Mouse (Mus musculus) MEL (cell line): ENCODE measurements around the gene Fktn.
"Not testable (repeated sequence)": the region's sequence is repeated elsewhere in the genome, so short reads cannot be mapped to it uniquely, and the experiment has no call there.

Source experiments
- E2F4 ChIP-seq: IDR thresholded peaks from 2 replicates; pipeline ENCODE4 v1.6.1; 2011; ENCODE audit warnings: low read depth, low read length, improper control_type of control experiment, borderline replicate concordance
- GABPA ChIP-seq: IDR thresholded peaks from 2 replicates; pipeline ENCODE4 v1.6.1; 2012; ENCODE audit warnings: low read depth, mild to moderate bottlenecking, inconsistent platforms, low read length, improper control_type of control experiment, moderate library complexity
- HCFC1 ChIP-seq: IDR thresholded peaks from 2 replicates; pipeline ENCODE4 v1.6.1; 2012; ENCODE audit warnings: low read depth, mild to moderate bottlenecking, inconsistent platforms, low read length, improper control_type of control experiment, moderate library complexity
- TAL1 ChIP-seq: IDR thresholded peaks from 2 replicates; pipeline ENCODE4 v1.6.1; 2012; ENCODE audit warnings: mild to moderate bottlenecking, inconsistent platforms, low read length, moderate library complexity, mixed read lengths

GRCm38 (mm10) chr4:53709166-53709565 lies 4.6 kb upstream of the Fktn start:
- not testable (repeated sequence) for TF ChIP-seq E2F4, TAL1, HCFC1, GABPA
